Mouse (Mus musculus) retina, postnatal 1 day (tissue): ENCODE measurements at regions not wholly inside any gene's neighbourhood (a gene's known extent, or its start where the extent isn't known, plus 50 kb on each side); places are given as distances from the start of the nearest gene placed in this dataset.

ENCODE experiments used
- DNase-seq: peaks from one replicate; pipeline ENCODE4 v3.0.0-alpha.2; 2012

GRCm38 (mm10) chr4:69116353-69116752 is 162.2 kb upstream of the Brinp1 start:
- no peak for DNase-seq

DNA sequence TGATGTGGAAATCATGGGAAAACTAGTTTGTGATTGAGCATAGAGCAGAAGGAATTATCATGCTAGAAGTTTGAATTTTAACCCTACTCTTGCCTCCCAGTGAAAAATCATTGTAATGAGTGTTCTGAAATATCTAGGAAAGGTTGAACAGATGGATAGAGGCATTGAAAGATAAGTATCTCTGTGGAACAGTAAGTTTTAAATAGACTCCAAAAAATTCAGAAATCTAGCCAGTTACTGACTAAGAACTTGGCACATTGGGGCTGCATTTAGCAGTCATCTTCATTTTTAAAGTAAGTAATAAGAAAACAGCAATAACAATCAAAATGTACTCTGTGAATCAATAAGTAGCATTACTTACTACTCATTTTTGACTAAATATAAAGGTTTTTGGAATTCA is 151.0 kb upstream of the Brinp1 start:
- DNase-seq = no peak

- no peak for DNase-seq
These were observed 141.7 kb upstream of the Brinp1 start for GRCm38 (mm10) chr4:69095748-69096408.

- no peak for DNase-seq
These were observed 123.9 kb upstream of the Brinp1 start for GRCm38 (mm10) chr4:69078085-69078484.

DNA sequence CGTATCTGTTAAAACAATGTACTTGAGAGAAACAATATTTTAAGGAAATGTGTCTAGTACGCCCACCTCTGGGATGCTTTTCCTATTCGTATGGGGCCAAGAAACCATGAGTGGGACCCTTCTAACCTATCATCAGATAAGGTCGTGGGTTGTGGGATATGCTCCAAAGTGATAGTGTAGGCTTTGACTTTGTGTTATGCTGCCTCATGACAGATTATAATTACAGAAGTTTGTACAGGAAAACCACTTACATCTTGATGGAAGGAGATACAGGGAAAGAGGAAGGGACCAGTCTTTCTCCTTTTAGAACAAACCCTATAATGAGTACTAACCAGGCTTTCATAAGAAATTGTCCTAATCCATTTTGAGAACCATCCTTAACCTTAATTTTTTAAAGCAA is 123.1 kb upstream of the Brinp1 start:
- no peak for DNase-seq

DNA sequence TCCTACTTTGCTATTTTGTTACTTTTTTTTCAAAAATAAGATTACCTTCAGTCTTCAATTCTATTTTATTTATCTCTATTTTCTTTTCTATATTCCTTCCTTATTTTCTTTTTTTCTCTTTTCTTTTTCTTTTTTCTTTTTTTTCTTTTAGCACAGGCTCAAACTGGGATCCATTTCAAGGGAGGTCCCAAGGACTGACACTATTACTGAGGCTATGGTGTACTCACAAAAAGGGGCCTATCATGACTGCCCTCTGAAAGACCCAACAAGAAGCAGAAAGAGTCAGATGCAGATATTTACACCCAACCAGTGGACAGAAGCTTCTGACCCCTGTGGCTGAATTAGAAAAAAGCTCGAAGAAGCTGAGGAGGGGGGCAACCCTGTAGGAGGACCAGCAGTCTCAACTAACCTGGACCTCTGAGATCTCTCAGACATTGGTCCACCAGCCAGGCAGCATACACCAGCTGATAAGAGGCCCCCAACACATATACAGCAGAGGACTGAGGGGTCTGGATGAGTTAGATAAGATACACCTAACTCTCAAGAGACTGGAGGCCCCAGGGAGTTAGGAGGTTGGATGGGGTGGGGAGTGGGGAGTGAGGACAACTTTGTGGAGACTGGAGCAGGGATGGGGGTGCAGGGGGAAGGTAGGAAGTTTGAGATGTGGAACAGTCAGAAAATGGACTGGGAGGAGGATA is 85.6 kb upstream of the Brinp1 start:
- DNase-seq = no peak

- DNase-seq = peak; percentile 2
These were observed 80.0 kb upstream of the Brinp1 start for GRCm38 (mm10) chr4:69034166-69034565.

- DNase-seq = no peak
These were observed 66.0 kb upstream of the Brinp1 start for GRCm38 (mm10) chr4:69020159-69020727.

- no peak for DNase-seq
These were observed 61.2 kb upstream of the Brinp1 start for GRCm38 (mm10) chr4:69015396-69015795.
